Mouse (Mus musculus): ENCODE results near the gene Camta2. TPM values are rescaled to one million over a fixed set of nuclear protein-coding genes. Genes with fewer than 3 reads are reported as not detected.

Camta2 gene
- total and polyA plus RNA-seq, 2 experiments from 2014 or later: 24.5 to 26.7 TPM

DNA sequence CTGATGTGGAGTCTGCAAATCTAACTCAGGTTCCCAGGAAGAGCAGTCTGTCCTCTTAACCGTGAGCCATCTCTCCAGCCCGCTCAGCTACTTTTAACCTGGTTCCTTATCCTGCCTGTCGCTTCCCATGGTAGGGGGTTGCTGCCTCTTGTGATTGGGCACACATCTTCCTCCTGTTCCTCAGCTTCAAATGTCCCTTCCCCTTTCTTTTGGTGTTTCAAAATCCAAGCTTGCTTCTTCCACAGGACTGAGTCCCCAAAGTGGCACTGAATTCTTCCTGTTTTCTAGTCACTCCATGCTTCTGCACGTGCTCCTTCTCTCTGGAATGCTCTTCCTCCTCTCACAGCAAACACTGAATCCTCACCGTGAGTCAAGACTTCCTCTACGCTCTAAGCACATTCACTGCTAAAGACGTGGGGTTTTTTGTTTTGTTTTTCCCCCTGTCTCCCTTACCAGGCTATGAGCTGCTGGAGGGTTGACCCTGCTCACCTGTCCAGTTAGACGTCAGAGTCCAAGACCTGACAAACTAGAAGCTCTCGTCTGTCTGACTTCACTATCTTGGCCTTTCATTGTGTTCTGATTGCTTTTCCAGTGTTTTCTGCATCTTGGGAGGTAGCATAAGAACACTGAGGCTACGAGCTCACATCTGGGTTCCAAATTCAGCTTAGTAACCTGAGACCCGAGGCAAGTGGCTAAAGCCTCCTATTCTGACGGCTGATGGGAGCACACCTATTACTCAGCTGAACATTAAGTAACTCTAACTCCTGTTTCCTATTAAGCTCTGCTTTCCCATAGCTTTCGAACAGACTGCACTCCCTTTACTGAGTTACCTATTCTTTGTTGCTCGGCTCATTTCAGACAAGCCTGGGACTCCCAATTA is 20.4 kb downstream of the Camta2 start:
- H3K4me1 ChIP-seq (ENCODE audit: insufficient read depth, low read length): peaks cover 4% of the 10 kb centered on the region; the same call in 1 of the 2 replicates
- peak overlapping the region; percentile 58 for H3K4me3 ChIP-seq (ENCODE audit: low read length)
- peak overlapping the region; percentile 88 for H3K4me2 ChIP-seq (ENCODE audit: low read depth, low read length)
- no peaks in the 10 kb centered on the region for H3K9me3 ChIP-seq (ENCODE audit: low read length)
- peak overlapping the region; percentile 56 for H3K9ac ChIP-seq (replicated peaks; ENCODE audit: low read length)
- ATAC-seq (no peak), DNase-seq (ENCODE audit: low spot score) (no peak)
- peaks cover 26% of the 10 kb centered on the region for H3K36me3 ChIP-seq (ENCODE audit: insufficient read depth, low read length)
- no peak for TF ChIP-seq CTCF (IDR thresholded peaks at IDR 0.05; ENCODE audit: low read depth)
- 79% methylated on average over 14 of the region's 14 CpGs for WGBS
- H3K27me3 ChIP-seq (ENCODE audit: insufficient read depth, low read length): no peaks in the 10 kb centered on the region
- H3K27ac ChIP-seq: peak overlapping the region; percentile 98

DNA sequence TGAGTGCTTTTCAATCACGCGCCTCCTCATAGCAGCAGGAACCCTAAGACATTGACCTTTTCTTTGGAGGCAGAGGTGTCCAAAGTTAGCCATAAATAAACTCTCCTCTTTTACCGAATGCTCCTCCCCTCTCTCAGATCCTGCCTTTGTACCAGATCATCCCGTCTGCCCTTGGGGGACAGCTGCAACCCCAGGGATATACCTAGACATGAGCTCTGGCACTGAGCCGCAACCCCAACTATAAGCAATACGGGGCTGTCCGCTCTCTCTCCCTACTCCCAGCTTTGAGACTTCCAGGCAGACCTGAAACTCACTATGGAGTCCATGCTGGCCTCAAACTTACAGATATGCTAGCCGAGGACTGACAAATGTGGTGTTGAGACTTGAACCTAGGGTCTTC is 21.2 kb downstream of the Camta2 start:
- Histone ChIP-seq H3K4me3 (ENCODE audit: low read length) (no peak overlapping the region), H3K9ac (replicated peaks; ENCODE audit: low read length) (no peak overlapping the region), H3K36me3 (ENCODE audit: insufficient read depth, low read length) (peaks cover 32% of the 10 kb centered on the region), H3K27me3 (ENCODE audit: insufficient read depth, low read length) (no peaks in the 10 kb centered on the region), H3K4me1 (ENCODE audit: insufficient read depth, low read length) (peaks cover 4% of the 10 kb centered on the region; the same call in 1 of the 2 replicates), H3K27ac (no peak overlapping the region), H3K9me3 (ENCODE audit: low read length) (no peaks in the 10 kb centered on the region), H3K4me2 (ENCODE audit: low read depth, low read length) (no peak overlapping the region)
- 97% methylated on average over 8 of the region's 8 CpGs for WGBS
- ATAC-seq (no peak), DNase-seq (ENCODE audit: low spot score) (no peak)
- TF ChIP-seq CTCF (IDR thresholded peaks at IDR 0.05; ENCODE audit: low read depth): no peak

DNA sequence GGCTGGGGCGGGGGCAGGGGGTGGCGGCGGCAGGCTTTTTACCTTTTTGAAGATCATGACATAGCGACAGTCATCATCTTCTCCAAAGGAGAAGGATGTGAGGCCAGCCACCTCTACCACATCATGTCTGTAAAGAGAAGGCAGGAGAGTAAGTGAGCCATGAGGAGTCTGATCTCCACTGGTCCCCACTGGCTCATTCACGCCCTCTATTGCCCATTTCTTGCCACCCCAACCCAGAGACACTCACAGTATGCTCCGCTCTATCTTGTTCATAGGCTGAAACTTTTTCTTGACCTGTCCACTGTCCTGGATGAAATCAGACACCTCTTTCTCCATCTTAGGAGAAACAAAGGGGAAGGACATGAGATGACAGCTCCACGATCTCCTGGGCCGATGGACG is 23.2 kb downstream of the Camta2 start:
- Histone ChIP-seq H3K27me3 (ENCODE audit: insufficient read depth, low read length) (no peaks in the 10 kb centered on the region), H3K9me3 (ENCODE audit: low read length) (no peaks in the 10 kb centered on the region), H3K36me3 (ENCODE audit: insufficient read depth, low read length) (peaks cover 32% of the 10 kb centered on the region), H3K9ac (replicated peaks; ENCODE audit: low read length) (no peak overlapping the region), H3K4me2 (ENCODE audit: low read depth, low read length) (no peak overlapping the region), H3K4me3 (ENCODE audit: low read length) (no peak overlapping the region), H3K4me1 (ENCODE audit: insufficient read depth, low read length) (peaks cover 4% of the 10 kb centered on the region; the same call in 1 of the 2 replicates), H3K27ac (no peak overlapping the region)
- 0 out of 2 replicates have a peak, but pooled peaks have one; percentile 4 for TF ChIP-seq CTCF (IDR thresholded peaks at IDR 0.05; ENCODE audit: low read depth)
- 95% methylated on average over 9 of the region's 9 CpGs for WGBS
- no peak for DNase-seq (ENCODE audit: low spot score)
- ATAC-seq: no peak

DNA sequence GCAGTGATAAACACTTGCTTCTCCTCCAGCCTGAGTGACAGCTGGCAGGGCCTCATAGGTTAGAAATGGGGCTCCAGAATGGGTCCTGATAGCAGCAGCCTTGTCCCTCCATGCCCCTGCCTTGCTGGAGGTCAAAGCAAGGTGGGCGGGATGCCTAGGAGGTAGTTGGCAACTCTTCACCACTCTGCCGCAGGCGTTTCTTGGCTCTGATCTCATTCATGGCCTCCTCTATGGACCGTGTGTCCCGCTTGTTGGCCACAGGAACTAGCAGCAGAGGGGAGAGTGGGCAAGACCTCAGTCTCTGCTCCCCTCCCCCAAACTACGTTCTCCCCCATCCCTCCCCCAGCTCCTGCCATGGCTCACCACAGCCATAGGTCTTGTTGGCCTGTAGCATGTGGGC is 23.9 kb downstream of the Camta2 start:
- DNase-seq (ENCODE audit: low spot score) (no peak), ATAC-seq (no peak)
- peaks cover 4% of the 10 kb centered on the region; the same call in 1 of the 2 replicates for H3K4me1 ChIP-seq (ENCODE audit: insufficient read depth, low read length)
- no peak overlapping the region for H3K4me3 ChIP-seq (ENCODE audit: low read length)
- no peaks in the 10 kb centered on the region for H3K9me3 ChIP-seq (ENCODE audit: low read length)
- H3K4me2 ChIP-seq (ENCODE audit: low read depth, low read length): no peak overlapping the region
- no peak for TF ChIP-seq CTCF (IDR thresholded peaks at IDR 0.05; ENCODE audit: low read depth)
- no peak overlapping the region for H3K27ac ChIP-seq
- 83% methylated on average over 6 of the region's 6 CpGs for WGBS
- H3K9ac ChIP-seq (replicated peaks; ENCODE audit: low read length): no peak overlapping the region
- H3K27me3 ChIP-seq (ENCODE audit: insufficient read depth, low read length): no peaks in the 10 kb centered on the region
- H3K36me3 ChIP-seq (ENCODE audit: insufficient read depth, low read length): peaks cover 32% of the 10 kb centered on the region

DNA sequence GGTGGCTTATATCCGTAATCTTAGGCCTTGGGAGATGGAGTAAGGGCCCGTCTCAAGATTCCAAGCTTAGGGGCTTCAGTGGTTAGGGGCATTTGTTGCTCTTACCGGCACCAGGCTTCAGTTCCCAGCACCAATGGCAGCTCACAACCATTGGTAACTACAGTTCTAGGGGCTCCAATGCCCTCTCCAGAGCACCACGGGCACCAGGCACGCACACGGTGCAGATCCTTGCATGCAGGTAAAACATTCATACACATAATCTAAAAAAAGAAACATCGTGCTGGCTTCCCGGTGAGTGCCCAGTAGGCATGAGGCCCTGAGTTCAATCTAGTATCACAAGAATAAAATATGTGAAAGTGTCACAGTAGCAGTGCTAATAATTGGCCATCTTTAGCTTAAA is 24.8 kb downstream of the Camta2 start:
- H3K36me3 ChIP-seq (ENCODE audit: insufficient read depth, low read length): peaks cover 32% of the 10 kb centered on the region
- no peak for DNase-seq (ENCODE audit: low spot score)
- H3K4me1 ChIP-seq (ENCODE audit: insufficient read depth, low read length): peaks cover 4% of the 10 kb centered on the region; the same call in 1 of the 2 replicates
- H3K4me3 ChIP-seq (ENCODE audit: low read length): no peak overlapping the region
- no peak overlapping the region for H3K4me2 ChIP-seq (ENCODE audit: low read depth, low read length)
- no peak overlapping the region for H3K9ac ChIP-seq (replicated peaks; ENCODE audit: low read length)
- WGBS: 91% methylated on average over 8 of the region's 8 CpGs
- H3K27me3 ChIP-seq (ENCODE audit: insufficient read depth, low read length): no peaks in the 10 kb centered on the region
- no peak for TF ChIP-seq CTCF (IDR thresholded peaks at IDR 0.05; ENCODE audit: low read depth)
- H3K27ac ChIP-seq: no peak overlapping the region
- H3K9me3 ChIP-seq (ENCODE audit: low read length): no peaks in the 10 kb centered on the region
- ATAC-seq: no peak

DNA sequence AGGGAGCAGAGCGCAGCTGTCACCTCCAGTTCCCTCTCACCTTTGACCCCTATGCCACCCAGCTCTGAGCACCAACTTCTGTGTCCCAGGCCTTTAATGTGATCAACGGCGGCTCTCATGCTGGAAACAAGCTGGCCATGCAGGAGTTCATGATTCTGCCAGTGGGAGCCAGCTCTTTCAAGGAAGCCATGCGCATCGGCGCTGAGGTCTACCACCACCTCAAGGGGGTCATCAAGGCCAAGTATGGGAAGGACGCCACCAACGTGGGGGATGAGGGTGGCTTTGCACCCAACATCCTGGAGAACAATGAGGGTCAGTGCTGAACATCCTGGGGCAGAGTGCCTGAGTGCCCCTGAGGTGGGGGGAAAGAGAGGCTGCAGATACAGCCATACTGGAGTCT is 27.3 kb downstream of the Camta2 start:
- no peak overlapping the region for H3K4me2 ChIP-seq (ENCODE audit: low read depth, low read length)
- no peaks in the 10 kb centered on the region for H3K27me3 ChIP-seq (ENCODE audit: insufficient read depth, low read length)
- ATAC-seq: no peak
- peaks cover 32% of the 10 kb centered on the region for H3K36me3 ChIP-seq (ENCODE audit: insufficient read depth, low read length)
- no peak for DNase-seq (ENCODE audit: low spot score)
- WGBS: 86% methylated on average over 8 of the region's 8 CpGs
- no peak for TF ChIP-seq CTCF (IDR thresholded peaks at IDR 0.05; ENCODE audit: low read depth)
- H3K27ac ChIP-seq: no peak overlapping the region
- H3K9ac ChIP-seq (replicated peaks; ENCODE audit: low read length): no peak overlapping the region
- H3K4me3 ChIP-seq (ENCODE audit: low read length): no peak overlapping the region
- H3K9me3 ChIP-seq (ENCODE audit: low read length): no peaks in the 10 kb centered on the region
- H3K4me1 ChIP-seq (ENCODE audit: insufficient read depth, low read length): 0 out of 2 replicates have a peak, but pooled peaks cover 5% of the 10 kb centered on the region

DNA sequence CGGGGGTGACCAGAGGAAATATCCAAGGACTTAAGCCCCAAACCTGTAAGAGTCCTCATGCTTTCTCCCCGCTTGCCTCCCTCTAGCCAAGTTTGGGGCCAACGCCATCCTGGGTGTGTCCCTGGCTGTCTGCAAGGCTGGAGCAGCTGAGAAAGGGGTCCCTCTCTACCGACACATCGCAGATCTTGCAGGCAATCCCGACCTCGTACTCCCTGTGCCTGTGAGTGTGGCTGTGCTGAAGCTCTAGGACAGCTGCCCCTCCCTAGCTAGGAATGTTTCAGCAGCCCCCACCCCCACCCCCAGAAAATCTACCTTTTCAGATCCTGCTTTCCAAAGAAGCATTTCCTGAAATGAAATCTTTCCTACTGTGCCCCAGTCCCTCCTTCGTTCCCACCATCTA is 29.0 kb downstream of the Camta2 start:
- 78% methylated on average over 8 of the region's 8 CpGs for WGBS
- H3K9ac ChIP-seq (replicated peaks; ENCODE audit: low read length): no peak overlapping the region
- H3K4me3 ChIP-seq (ENCODE audit: low read length): no peak overlapping the region
- DNase-seq (ENCODE audit: low spot score): no peak
- 0 out of 2 replicates have a peak, but pooled peaks cover 5% of the 10 kb centered on the region for H3K4me1 ChIP-seq (ENCODE audit: insufficient read depth, low read length)
- TF ChIP-seq CTCF (IDR thresholded peaks at IDR 0.05; ENCODE audit: low read depth): no peak
- no peaks in the 10 kb centered on the region for H3K9me3 ChIP-seq (ENCODE audit: low read length)
- H3K36me3 ChIP-seq (ENCODE audit: insufficient read depth, low read length): peaks cover 19% of the 10 kb centered on the region
- H3K27me3 ChIP-seq (ENCODE audit: insufficient read depth, low read length): no peaks in the 10 kb centered on the region
- no peak overlapping the region for H3K4me2 ChIP-seq (ENCODE audit: low read depth, low read length)
- no peak overlapping the region for H3K27ac ChIP-seq
- no peak for ATAC-seq
